Mouse (Mus musculus) frontal cortex, postnatal 10 days (tissue): Measurements from ENCODE around the gene Upf1.
A peak's percentile ranks its signal among the peaks of the same experiment; 100 is the strongest.

Experiments
- DNase-seq, 2 experiments: peaks; one replicate each; pipeline ENCODE4 v3.0.0; 2022; ENCODE audit warnings: low spot score in 2 of 2, mixed read lengths in 1 of 2

Upf1 gene

GRCm38 (mm10) chr8:70327512-70327911 is 25.6 kb downstream of the Upf1 start:
- DNase-seq: no peak

DNA sequence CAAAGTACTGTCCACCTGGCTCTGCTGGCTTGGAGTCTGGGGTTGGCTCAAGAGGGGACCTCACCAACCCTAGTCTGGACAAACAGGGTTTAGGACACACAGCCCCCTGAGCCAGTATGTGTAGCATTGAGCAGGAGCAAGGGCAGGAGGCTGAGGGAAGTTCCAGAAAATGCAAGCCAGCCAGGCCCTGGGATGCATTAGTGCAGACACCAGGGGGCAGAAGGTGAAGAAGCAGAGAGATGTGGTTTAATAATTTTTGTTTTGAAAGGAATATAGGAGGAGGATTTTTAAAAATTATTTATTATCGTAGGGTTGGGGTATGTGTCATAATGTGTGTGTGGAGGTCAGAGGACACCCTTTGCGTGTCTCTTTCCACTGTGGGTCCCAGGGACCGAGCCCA is 29.4 kb downstream of the Upf1 start:
- DNase-seq: no peak

DNA sequence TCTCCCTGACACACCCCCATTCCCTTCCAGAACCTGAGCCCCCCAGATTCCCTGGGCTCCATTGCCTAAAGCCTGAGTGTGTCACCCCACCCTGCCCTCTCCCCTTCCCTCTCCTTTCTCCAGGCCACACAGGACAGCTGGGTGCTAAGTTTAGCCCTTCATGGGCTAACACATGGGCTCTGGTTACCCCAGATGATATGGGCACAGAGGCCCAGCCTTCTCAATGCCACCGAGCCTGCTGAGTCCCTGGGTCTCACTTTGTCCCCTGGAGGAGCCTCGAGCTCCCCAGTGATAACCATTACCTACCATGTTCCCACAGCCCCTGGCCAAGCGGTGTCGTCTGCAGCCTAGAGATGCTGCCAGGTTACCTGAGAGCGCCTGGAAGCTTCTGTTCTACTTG is 35.2 kb downstream of the Upf1 start:
- DNase-seq: no peak

DNA sequence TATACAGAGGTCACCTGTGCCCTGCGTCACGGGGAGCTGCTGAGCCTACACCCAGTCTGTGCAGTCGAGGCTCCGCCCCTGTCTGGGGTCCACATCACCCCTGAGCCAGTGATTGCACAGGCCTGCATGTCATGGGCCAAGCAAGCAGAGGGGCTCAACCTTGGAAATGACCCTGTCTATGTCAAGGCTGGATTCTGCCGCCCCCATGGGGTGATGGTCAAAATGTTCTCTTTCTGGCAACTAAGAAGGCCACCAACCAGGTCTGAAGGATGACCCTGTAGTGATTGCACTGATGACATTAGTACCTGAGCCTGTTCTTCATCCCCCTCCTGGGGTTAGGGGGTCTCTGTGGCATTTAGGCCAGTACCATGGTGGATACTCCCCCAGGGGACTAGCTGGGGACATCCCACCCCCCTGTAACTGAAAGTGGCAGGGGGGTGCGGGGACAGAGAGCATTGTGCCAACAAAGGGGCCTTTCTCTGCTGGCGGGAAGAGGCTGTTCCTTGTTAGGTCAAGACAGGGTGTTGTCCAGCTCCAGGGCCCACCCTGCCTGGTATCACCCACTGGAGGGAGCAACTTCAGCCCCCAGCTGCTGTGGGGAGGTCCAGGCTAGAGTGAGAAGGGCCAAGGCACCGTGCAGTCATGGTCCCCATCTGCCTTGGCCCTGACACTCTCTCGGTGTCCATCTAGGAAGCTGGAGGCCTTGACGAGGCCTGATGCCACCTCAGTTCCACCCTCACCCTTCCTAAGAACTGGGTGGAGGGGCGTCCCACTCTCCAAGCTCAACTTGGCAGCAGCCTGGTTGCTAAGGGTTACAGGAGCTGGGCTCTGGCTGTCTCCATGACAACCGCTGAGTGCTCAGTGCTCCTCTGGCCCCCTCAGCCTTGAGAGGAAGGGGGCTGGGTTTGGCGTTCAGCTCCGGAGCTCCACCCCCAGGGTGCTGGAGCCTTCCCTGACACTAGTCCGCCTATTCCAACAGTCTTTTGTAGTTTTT is 36.3 kb downstream of the Upf1 start:
- DNase-seq: peak; percentile 89 to 93

GRCm38 (mm10) chr8:70315624-70316510 is 37.2 kb downstream of the Upf1 start, which contains the start of gene Cers1:
Cers1 (plus strand) TSS chr8:70315775.
- peak; percentile 68 to 82 for DNase-seq

DNA sequence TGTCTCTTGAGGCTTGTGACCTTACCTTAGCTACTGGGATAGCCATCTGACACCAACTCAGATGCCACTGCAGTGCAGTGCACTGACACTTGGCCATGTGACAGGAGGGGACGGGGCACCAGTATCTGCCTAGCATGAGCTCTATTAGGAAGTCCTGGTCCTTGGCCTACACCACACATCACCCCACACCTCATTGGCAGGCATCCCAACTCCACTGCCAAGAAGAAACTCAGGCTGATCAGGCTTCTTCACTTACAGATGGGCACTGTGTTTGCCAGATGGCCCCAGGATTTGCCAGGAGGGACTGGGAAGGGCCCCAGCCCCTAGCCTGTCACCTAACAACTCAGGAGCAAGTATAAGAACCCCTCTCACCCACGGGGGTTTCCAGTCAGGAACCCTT is 39.7 kb downstream of the Upf1 start:
- DNase-seq: no peak

GRCm38 (mm10) chr8:70309311-70309710 is 43.8 kb downstream of the Upf1 start:
- DNase-seq: no peak

GRCm38 (mm10) chr8:70302901-70303300 is 50.2 kb downstream of the Upf1 start:
- no peak for DNase-seq

- DNase-seq: peak; percentile 88 to 94
These were observed 50.7 kb downstream of the Upf1 start, which contains the start of the genes Ddx49 and Cope for GRCm38 (mm10) chr8:70302358-70302890. Ddx49 (minus strand) TSS chr8:70302489. Cope (plus strand) TSS chr8:70302518.

DNA sequence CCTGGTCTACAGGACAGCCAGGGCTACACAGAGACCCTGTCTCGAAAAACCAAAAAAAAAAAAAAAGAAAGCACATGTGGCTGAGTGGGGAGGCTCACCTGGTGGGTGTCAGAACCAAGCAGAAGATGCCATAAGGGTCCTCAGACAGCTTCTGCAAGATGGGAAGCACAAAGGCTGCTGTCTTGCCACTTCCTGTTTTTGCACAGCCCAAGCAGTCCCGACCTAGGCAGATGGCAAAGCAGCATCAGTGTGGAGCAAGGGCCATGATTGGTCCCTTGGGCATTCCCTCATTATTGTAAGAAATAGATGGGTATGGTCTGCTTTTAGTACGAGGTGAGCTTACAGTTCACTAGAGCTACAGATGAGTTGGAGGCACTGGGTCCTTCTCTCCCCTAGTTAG is 52.2 kb downstream of the Upf1 start:
- DNase-seq: no peak

DNA sequence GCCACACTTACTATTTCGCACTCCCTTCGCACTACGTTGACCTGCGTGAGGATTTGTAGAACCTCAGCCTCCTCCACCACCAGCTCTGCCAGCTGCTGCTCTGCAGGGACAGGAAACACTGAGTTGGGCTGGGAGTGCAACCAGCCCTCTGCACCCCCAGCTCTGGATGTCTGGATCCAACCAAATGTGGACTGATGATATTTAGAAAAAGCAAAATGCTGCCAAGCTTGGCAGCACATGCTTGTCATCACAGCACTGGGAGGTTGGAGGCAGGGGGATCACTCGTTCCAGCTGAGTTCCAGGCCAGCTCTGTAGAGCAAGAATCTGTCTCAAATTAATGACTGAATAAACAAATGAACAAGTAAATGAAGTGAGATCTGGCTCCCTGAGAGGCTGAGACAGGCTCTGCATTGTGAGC is 59.1 kb downstream of the Upf1 start:
- no peak for DNase-seq

GRCm38 (mm10) chr8:70286737-70287136 is 66.3 kb downstream of the Upf1 start:
- DNase-seq: no peak

GRCm38 (mm10) chr8:70285304-70285703 is 67.8 kb downstream of the Upf1 start:
- no peak for DNase-seq

- DNase-seq: no peak
These were observed 68.7 kb downstream of the Upf1 start for GRCm38 (mm10) chr8:70284421-70284820.

GRCm38 (mm10) chr8:70283136-70284077 is 69.7 kb downstream of the Upf1 start:
- DNase-seq: no peak

DNA sequence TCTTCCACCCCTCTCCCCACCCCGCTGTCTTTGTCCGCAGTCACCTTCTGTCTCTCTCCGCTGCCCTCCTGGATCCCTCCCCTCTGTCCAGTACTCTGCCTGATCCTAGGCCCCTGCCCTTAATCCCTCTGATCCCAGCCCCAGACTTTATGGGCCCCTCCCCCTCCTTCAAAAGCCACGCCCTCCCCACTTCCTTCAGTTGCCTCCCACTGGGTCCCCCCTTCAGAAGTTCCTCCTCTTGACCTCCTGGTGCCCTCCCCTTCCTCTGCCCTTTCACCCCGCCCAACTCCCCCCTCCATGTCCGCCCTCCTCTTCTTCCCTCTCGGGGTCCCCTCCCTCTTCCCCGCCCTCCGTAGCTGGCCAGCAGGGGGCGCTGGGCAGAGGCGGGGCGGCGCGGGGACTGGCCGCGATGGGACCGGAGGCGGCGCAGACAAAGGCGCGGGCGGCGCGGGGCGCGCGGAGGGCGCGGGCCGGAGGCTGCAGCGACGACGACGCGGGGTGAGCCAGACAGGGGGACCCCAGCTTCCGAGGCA is 70.4 kb downstream of the Upf1 start, which contains the start of gene Homer3:
Homer3 (plus strand) TSS at position 225 of the 533 bp plus-strand sequence.
- DNase-seq: peak; percentile 78 to 79
